Mouse (Mus musculus) limb, embryonic 14.5 days (tissue): ENCODE measurements around the gene Haus8. TPM values are rescaled to one million over a fixed set of nuclear protein-coding genes. Genes with fewer than 3 reads are reported as not detected.
"Not testable (repeated sequence)": the region's sequence is repeated elsewhere in the genome, so short reads cannot be mapped to it uniquely, and the experiment has no call there.

Source experiments
- ATAC-seq: fragments of 200-750 bp; cut with Nextera tagmentation; 2 replicates; pipeline ENCODE4 v1.8.0; 2017; ENCODE audit warnings: low read depth, moderate number of reproducible peaks, moderate TSS enrichment; ENCODE audit not compliant: low FRiP score
- DNase-seq: peaks from one replicate; pipeline ENCODE4 v3.0.0-alpha.2; 2015; ENCODE audit warnings: low spot score
- H3K27ac ChIP-seq: fragments of 300-500 bp; sonication (generic); replicated peaks from 2 replicates; pipeline ENCODE4 v1.5.1; 2014; ENCODE audit warnings: low read depth, mild to moderate bottlenecking, low read length, moderate library complexity, mixed read lengths
- H3K27me3 ChIP-seq: fragments of 300-500 bp; sonication (generic); 2 replicates; pipeline ENCODE4 v1.6.1; 2014; ENCODE audit warnings: low read length, mixed read lengths; ENCODE audit not compliant: control insufficient read depth, insufficient read depth
- H3K36me3 ChIP-seq: fragments of 300-500 bp; sonication (generic); 2 replicates; pipeline ENCODE4 v1.6.1; 2014; ENCODE audit warnings: mild to moderate bottlenecking, low read length, moderate library complexity, mixed read lengths; ENCODE audit not compliant: control insufficient read depth, insufficient read depth
- H3K4me1 ChIP-seq: fragments of 300-500 bp; sonication (generic); 2 replicates; pipeline ENCODE4 v1.6.1; 2014; ENCODE audit warnings: antibody characterized with exemption, low read length, mixed read lengths; ENCODE audit not compliant: control insufficient read depth, insufficient read depth
- H3K4me2 ChIP-seq: fragments of 300-500 bp; sonication (generic); replicated peaks from 2 replicates; pipeline ENCODE4 v1.6.1; 2014; ENCODE audit warnings: low read depth, mild to moderate bottlenecking, low read length, moderate library complexity; ENCODE audit not compliant: severe bottlenecking
- H3K4me3 ChIP-seq: fragments of 300-500 bp; sonication (generic); replicated peaks from 2 replicates; pipeline ENCODE4 v1.5.1; 2014; ENCODE audit warnings: low read length
- H3K9ac ChIP-seq: fragments of 300-500 bp; sonication (generic); 2 replicates; pipeline ENCODE4 v1.6.1; 2014; ENCODE audit warnings: mild to moderate bottlenecking, low read depth, low read length, moderate library complexity; ENCODE audit not compliant: severe bottlenecking
- H3K9me3 ChIP-seq: fragments of 300-500 bp; sonication (generic); 2 replicates; pipeline ENCODE4 v1.6.1; 2016; ENCODE audit warnings: low read length; ENCODE audit not compliant: control insufficient read depth
- POLR2A ChIP-seq: fragments of 200-500 bp; IDR thresholded peaks from 2 replicates; pipeline ENCODE4 v1.8.0; 2012; ENCODE audit warnings: inconsistent platforms, mild to moderate bottlenecking, moderate library complexity, borderline replicate concordance; ENCODE audit not compliant: insufficient read depth, insufficient read length; ENCODE audit errors: extremely low read depth
- WGBS: fragments of 180-500 bp; shearing (Covaris S2); extraction: QIAGEN DNeasy Blood & Tissue Kit; methylation state at CpG from one replicate; pipeline ENCODE4 v1.1.7; 2014; 5-methylcytosine and 5-hydroxymethylcytosine counted together
- polyA plus RNA-seq, 2 experiments: library from polyadenylated mRNA; depleted of rRNA in 1 of 2; stranded (reverse) in 1 of 2; unstranded in 1 of 2; fragments of >200 nt; fragmentation: Nextera tagmentation in 1 of 2; extraction: Ambion mirVana in 1 of 2; gene quantifications; 2 replicates each; pipeline versions ENCODE4 v1.2.1 to v1.2.3; 2012 to 2014

The Haus8 gene
- polyA plus RNA-seq, 2 experiments = 30.8 to 41.9 TPM

- Histone ChIP-seq H3K4me2 (no peak overlapping the region), H3K9me3 (no peaks in the 10 kb centered on the region), H3K9ac (no peak overlapping the region), H3K36me3 (peaks cover 20% of the 10 kb centered on the region), H3K4me3 (no peak overlapping the region), H3K4me1 (no peaks in the 10 kb centered on the region), H3K27me3 (no peaks in the 10 kb centered on the region), H3K27ac (no peak overlapping the region)
- TF ChIP-seq POLR2A = no peak
- ATAC-seq (no peak), DNase-seq (no peak)
- WGBS = 94% methylated on average over 6 of the region's 6 CpGs
Observed at GRCm38 (mm10) chr8:71291351-71291750, 18.6 kb upstream of the Haus8 start.

GRCm38 (mm10) chr8:71290911-71291310 is 18.2 kb upstream of the Haus8 start:
- Histone ChIP-seq H3K4me3 (no peak overlapping the region), H3K9ac (no peak overlapping the region), H3K4me2 (no peak overlapping the region), H3K36me3 (peaks cover 20% of the 10 kb centered on the region), H3K27ac (no peak overlapping the region), H3K4me1 (no peaks in the 10 kb centered on the region), H3K9me3 (no peaks in the 10 kb centered on the region), H3K27me3 (no peaks in the 10 kb centered on the region)
- no peak for TF ChIP-seq POLR2A
- no peak for DNase-seq
- ATAC-seq = no peak
- WGBS = 94% methylated on average over 10 of the region's 10 CpGs

GRCm38 (mm10) chr8:71290211-71290610 is 17.5 kb upstream of the Haus8 start:
- ATAC-seq (no peak), DNase-seq (no peak)
- WGBS = 95% methylated on average over 21 of the region's 21 CpGs
- TF ChIP-seq POLR2A = no peak
- H3K9me3 ChIP-seq = no peaks in the 10 kb centered on the region
- H3K4me2 ChIP-seq = no peak overlapping the region
- no peak overlapping the region for H3K4me3 ChIP-seq
- H3K4me1 ChIP-seq = no peaks in the 10 kb centered on the region
- no peaks in the 10 kb centered on the region for H3K27me3 ChIP-seq
- no peak overlapping the region for H3K9ac ChIP-seq
- H3K36me3 ChIP-seq = peaks cover 16% of the 10 kb centered on the region
- H3K27ac ChIP-seq = no peak overlapping the region

- no peak overlapping the region for H3K9ac ChIP-seq
- H3K4me2 ChIP-seq = no peak overlapping the region
- H3K36me3 ChIP-seq = peaks cover 16% of the 10 kb centered on the region
- H3K4me3 ChIP-seq = no peak overlapping the region
- no peak overlapping the region for H3K27ac ChIP-seq
- H3K27me3 ChIP-seq = no peaks in the 10 kb centered on the region
- no peaks in the 10 kb centered on the region for H3K9me3 ChIP-seq
- ATAC-seq (no peak), DNase-seq (no peak)
- H3K4me1 ChIP-seq = no peaks in the 10 kb centered on the region
- 90% methylated on average over 7 of the region's 7 CpGs for WGBS
- TF ChIP-seq POLR2A = no peak
Observed at GRCm38 (mm10) chr8:71289098-71289497, 16.4 kb upstream of the Haus8 start.

- 63% methylated on average over 3 of the region's 3 CpGs for WGBS
- Histone ChIP-seq H3K27me3 (no peaks in the 10 kb centered on the region), H3K36me3 (peaks cover 16% of the 10 kb centered on the region), H3K4me2 (no peak overlapping the region), H3K4me1 (no peaks in the 10 kb centered on the region), H3K27ac (no peak overlapping the region), H3K4me3 (no peak overlapping the region), H3K9ac (no peak overlapping the region), H3K9me3 (no peaks in the 10 kb centered on the region)
- no peak for ATAC-seq
- no peak for TF ChIP-seq POLR2A
- DNase-seq = no peak
Observed at GRCm38 (mm10) chr8:71288441-71288949, 15.8 kb upstream of the Haus8 start.

- H3K27me3 ChIP-seq, H3K9ac ChIP-seq, H3K27ac ChIP-seq, H3K4me2 ChIP-seq, ATAC-seq, H3K4me3 ChIP-seq, DNase-seq, H3K9me3 ChIP-seq: not testable (repeated sequence)
- Histone ChIP-seq H3K36me3 (peaks cover 12% of the 10 kb centered on the region), H3K4me1 (peaks cover 12% of the 10 kb centered on the region; the same call in 1 of the 2 replicates)
- 68% methylated on average over 2 of the region's 2 CpGs for WGBS
Observed at GRCm38 (mm10) chr8:71286223-71286622, 13.5 kb upstream of the Haus8 start.
